Mouse (Mus musculus) embryo, embryonic 10.5 days (tissue): ENCODE measurements around the gene Hist1h1t.
"Not testable (repeated sequence)": the region's sequence is repeated elsewhere in the genome, so short reads cannot be mapped to it uniquely, and the experiment has no call there.

Experiments
- DNase-seq: peaks from one replicate; pipeline ENCODE4 v3.0.0-alpha.2; 2015; ENCODE audit warnings: low spot score

The Hist1h1t gene

GRCm38 (mm10) chr13:23699767-23700166 lies 4.2 kb downstream of the Hist1h1t start:
- DNase-seq, result no peak

GRCm38 (mm10) chr13:23700786-23701520 lies 5.3 kb downstream of the Hist1h1t start:
- DNase-seq, result peak; percentile 92

GRCm38 (mm10) chr13:23702220-23702619 lies 6.6 kb downstream of the Hist1h1t start:
- no peak for DNase-seq

GRCm38 (mm10) chr13:23702801-23703200 lies 7.2 kb downstream of the Hist1h1t start:
- not testable (repeated sequence) for DNase-seq

GRCm38 (mm10) chr13:23705751-23706356 lies 10.2 kb downstream of the Hist1h1t start:
- DNase-seq, result no peak

GRCm38 (mm10) chr13:23706771-23707170 lies 11.2 kb downstream of the Hist1h1t start:
- DNase-seq, result no peak

GRCm38 (mm10) chr13:23708041-23708440 lies 12.4 kb downstream of the Hist1h1t start:
- DNase-seq, result no peak

GRCm38 (mm10) chr13:23708654-23709053 lies 13.0 kb downstream of the Hist1h1t start:
- no peak for DNase-seq

GRCm38 (mm10) chr13:23709714-23710373 lies 14.2 kb downstream of the Hist1h1t start:
- no peak for DNase-seq

- DNase-seq, result peak; percentile 64
These were observed 14.9 kb downstream of the Hist1h1t start, which contains the start of gene Hfe for GRCm38 (mm10) chr13:23710374-23711089. Gene Hfe (minus strand): TSS chr13:23710854.

- DNase-seq, result no peak
These were observed 20.8 kb downstream of the Hist1h1t start for GRCm38 (mm10) chr13:23716261-23717042.

- no peak for DNase-seq
These were observed 21.6 kb downstream of the Hist1h1t start for GRCm38 (mm10) chr13:23717176-23717575.

- not testable (repeated sequence) for DNase-seq
These were observed 22.1 kb downstream of the Hist1h1t start for GRCm38 (mm10) chr13:23717593-23718245.

GRCm38 (mm10) chr13:23724239-23724638 lies 28.6 kb downstream of the Hist1h1t start:
- DNase-seq, result no peak

GRCm38 (mm10) chr13:23725213-23725612 lies 29.6 kb downstream of the Hist1h1t start:
- no peak for DNase-seq

GRCm38 (mm10) chr13:23728472-23729191 lies 33.0 kb downstream of the Hist1h1t start:
- no peak for DNase-seq

- DNase-seq, result no peak
These were observed 33.5 kb downstream of the Hist1h1t start for GRCm38 (mm10) chr13:23729192-23729525.

GRCm38 (mm10) chr13:23729706-23730105 lies 34.1 kb downstream of the Hist1h1t start:
- DNase-seq, result no peak

- peak; percentile 23 for DNase-seq
These were observed 34.9 kb downstream of the Hist1h1t start for GRCm38 (mm10) chr13:23730479-23730878.

GRCm38 (mm10) chr13:23732156-23732804 lies 36.7 kb downstream of the Hist1h1t start:
- peak; percentile 70 for DNase-seq
